ENCODE assay signal across 22 mouse cellular contexts in the genomic region with DNA sequence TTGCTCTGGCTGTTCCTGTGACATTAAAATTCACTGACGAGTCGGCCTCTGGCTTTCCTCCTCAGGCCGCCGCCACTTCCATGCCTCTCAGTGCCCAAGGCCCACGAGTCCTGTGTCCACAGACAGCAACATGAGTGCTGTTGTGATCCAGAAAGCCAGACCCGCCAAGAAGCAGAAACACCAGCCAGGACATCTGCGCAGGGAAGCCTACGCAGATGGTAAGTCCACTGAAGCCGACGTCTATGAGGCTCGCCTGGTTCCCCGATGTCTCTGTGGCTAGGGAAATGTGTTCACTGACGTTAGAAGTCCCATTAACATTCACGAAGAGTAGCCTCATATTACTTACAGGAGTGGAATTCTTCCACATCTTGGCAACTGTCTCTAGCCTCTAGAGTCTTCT.
DNase-seq lines count a peak whose midpoint lies in the region; ATAC-seq and TF ChIP-seq lines count a peak whose summit lies in the region.
"Had no signal": no experiment of that assay in that cellular context is flagged by ENCODE, and none has a peak within 500 bp of the region (broad histone marks: within the 10 kb centered on the region; RNA-seq: fewer than 3 reads in every experiment).

No protein-coding gene starts in this region.

- no peak overlapping the region for H3K4me2 ChIP-seq in midbrain, embryonic 13.5 days (replicated peaks)
- no peak overlapping the region for H3K4me2 ChIP-seq in midbrain, embryonic 11.5 days
- H3K4me2 ChIP-seq in kidney, embryonic 15.5 days, result no peak overlapping the region
- H3K4me2 ChIP-seq: forebrain, embryonic 15.5 days; heart, embryonic 12.5 days; midbrain, embryonic 12.5 days had no signal

- TF ChIP-seq POLR2A in brain, embryonic 14.5 days (IDR thresholded peaks at IDR 0.05; ENCODE audit: borderline replicate concordance, extremely low read depth, insufficient read depth, insufficient read length, poor library complexity, severe bottlenecking), result no peak
- no peak for TF ChIP-seq POLR2A in olfactory bulb, adult 2 months (IDR thresholded peaks at IDR 0.05; ENCODE audit: insufficient read depth, low read depth, low read length)

- no peak for ATAC-seq in midbrain, embryonic 13.5 days
- ATAC-seq in midbrain, embryonic 11.5 days (ENCODE audit: low FRiP score), result no peak
- ATAC-seq in kidney, embryonic 15.5 days (replicated peaks; ENCODE audit: low FRiP score), result no peak
- ATAC-seq: forebrain, embryonic 15.5 days; hindbrain, postnatal 0 days had no signal

- no peak for TF ChIP-seq CTCF in brain, embryonic 14.5 days (IDR thresholded peaks at IDR 0.05; ENCODE audit: borderline replicate concordance, extremely low read depth, insufficient read depth, insufficient read length)
- no peak for TF ChIP-seq CTCF in olfactory bulb, adult 2 months (IDR thresholded peaks at IDR 0.05; ENCODE audit: insufficient read depth, low read depth, low read length)

- H3K4me3 ChIP-seq in midbrain, embryonic 13.5 days (replicated peaks), result no peak overlapping the region
- no peak overlapping the region for H3K4me3 ChIP-seq in midbrain, embryonic 11.5 days (ENCODE audit: low read depth, low read length)
- no peak overlapping the region for H3K4me3 ChIP-seq in olfactory bulb, adult 2 months (ENCODE audit: insufficient read depth, low read depth, low read length)
- no peak overlapping the region for H3K4me3 ChIP-seq in kidney, embryonic 15.5 days (replicated peaks)
- H3K4me3 ChIP-seq: forebrain, embryonic 15.5 days; heart, embryonic 12.5 days; midbrain, embryonic 12.5 days had no signal

- peaks cover 20% of the 10 kb centered on the region for H3K36me3 ChIP-seq in midbrain, embryonic 13.5 days
- peaks cover 3% of the 10 kb centered on the region; the same call in 1 of the 2 replicates for H3K36me3 ChIP-seq in midbrain, embryonic 11.5 days (ENCODE audit: control insufficient read depth, insufficient read depth, low read length)
- H3K36me3 ChIP-seq in kidney, embryonic 15.5 days, result peaks cover 19% of the 10 kb centered on the region
- H3K36me3 ChIP-seq: forebrain, embryonic 15.5 days; G1E had no signal

- peaks cover 11% of the 10 kb centered on the region; the same call in 1 of the 2 replicates for H3K4me1 ChIP-seq in midbrain, embryonic 13.5 days (replicated peaks)
- H3K4me1 ChIP-seq in midbrain, embryonic 11.5 days (ENCODE audit: control insufficient read depth, insufficient read depth, low read length), result no peaks in the 10 kb centered on the region
- H3K4me1 ChIP-seq in olfactory bulb, adult 2 months (ENCODE audit: control insufficient read depth, insufficient read depth, low read length), result peaks cover 6% of the 10 kb centered on the region
- H3K4me1 ChIP-seq in kidney, embryonic 15.5 days, result no peaks in the 10 kb centered on the region
- H3K4me1 ChIP-seq: heart, embryonic 12.5 days; midbrain, embryonic 12.5 days had no signal

- H3K27me3 ChIP-seq in midbrain, embryonic 13.5 days, result no peaks in the 10 kb centered on the region
- no peaks in the 10 kb centered on the region for H3K27me3 ChIP-seq in midbrain, embryonic 11.5 days (ENCODE audit: control insufficient read depth, insufficient read depth, low read length)
- H3K27me3 ChIP-seq in kidney, embryonic 15.5 days, result no peaks in the 10 kb centered on the region
- H3K27me3 ChIP-seq: forebrain, embryonic 15.5 days; heart, embryonic 12.5 days; midbrain, embryonic 12.5 days had no signal

- peak overlapping the region; percentile 53; the same call in 1 of the 2 replicates for H3K27ac ChIP-seq in midbrain, embryonic 13.5 days
- H3K27ac ChIP-seq in midbrain, embryonic 11.5 days (ENCODE audit: low read depth, low read length), result no peak overlapping the region
- H3K27ac ChIP-seq in olfactory bulb, adult 2 months (ENCODE audit: insufficient read depth, low read depth, low read length), result peak overlapping the region; percentile 24; the same call in 1 of the 2 replicates
- H3K27ac ChIP-seq in kidney, embryonic 15.5 days, result no peak overlapping the region
- H3K27ac ChIP-seq: forebrain, embryonic 15.5 days; hindbrain, postnatal 0 days; midbrain, embryonic 12.5 days; stomach, postnatal 0 days had no signal

- DNase-seq in midbrain, embryonic 11.5 days (ENCODE audit: low spot score, missing footprints), result no peak
- DNase-seq in brain, embryonic 14.5 days (ENCODE audit: low read depth), result peak; percentile 34
- DNase-seq in gastrocnemius, adult 8-10 months (ENCODE audit: low spot score in 2 of 2), result peak; percentile 10 to 24
- DNase-seq in heart, postnatal 10 days, result no peak
- DNase-seq: cerebellum, adult 18-20 months; heart, postnatal 36 days; kidney, adult 11 months; kidney, postnatal 25 days; layer of hippocampus, adult 9-11 months; lung, adult 18-20 months; lung, postnatal 36 days; right cerebral cortex, postnatal 14 days; thymus, postnatal 14 days had no signal

- H3K9me3 ChIP-seq in midbrain, embryonic 13.5 days, result no peaks in the 10 kb centered on the region
- no peaks in the 10 kb centered on the region for H3K9me3 ChIP-seq in midbrain, embryonic 11.5 days (ENCODE audit: control insufficient read depth, low read length)
- H3K9me3 ChIP-seq in kidney, embryonic 15.5 days (replicated peaks), result no peaks in the 10 kb centered on the region
- H3K9me3 ChIP-seq: forebrain, embryonic 15.5 days; heart, embryonic 12.5 days; midbrain, embryonic 12.5 days had no signal

- no peak overlapping the region for H3K9ac ChIP-seq in midbrain, embryonic 13.5 days (replicated peaks)
- no peak overlapping the region for H3K9ac ChIP-seq in midbrain, embryonic 11.5 days (ENCODE audit: low read length)
- no peak overlapping the region for H3K9ac ChIP-seq in kidney, embryonic 15.5 days
- H3K9ac ChIP-seq: forebrain, embryonic 15.5 days; heart, embryonic 12.5 days; midbrain, embryonic 12.5 days had no signal

- WGBS in midbrain, embryonic 13.5 days, result 84% methylated on average over 14 of the region's 14 CpGs
- WGBS in midbrain, embryonic 11.5 days, result 91% methylated on average over 14 of the region's 14 CpGs
- WGBS in olfactory bulb, adult 2 months, result 56% methylated on average over 14 of the region's 14 CpGs
- WGBS in kidney, embryonic 15.5 days, result 89% methylated on average over 14 of the region's 14 CpGs

- intact Hi-C loops in heart, postnatal 10 days (cut with DNase I), result no loop called here

Comparison
In these comparisons a context has a peak if more than half of its experiments do, and no peak if none do; other contexts are left out.
1. H3K27ac ChIP-seq: peak in midbrain, embryonic 13.5 days (single experiment) and olfactory bulb, adult 2 months (single experiment); none in midbrain, embryonic 11.5 days (single experiment) and kidney, embryonic 15.5 days (single experiment).
2. DNase-seq: peak in brain, embryonic 14.5 days (single experiment) and gastrocnemius, adult 8-10 months (2 of 2); none in midbrain, embryonic 11.5 days (single experiment) and heart, postnatal 10 days (0 of 2).